Mouse (Mus musculus) splenic B cell, adult 2 months (primary cell): ENCODE measurements at regions not wholly inside any gene's neighbourhood (a gene's known extent, or its start where the extent isn't known, plus 50 kb on each side); places are given as distances from the start of the nearest gene placed in this dataset.
A peak's percentile ranks its signal among the peaks of the same experiment; 100 is the strongest.

Source experiments
- DNase-seq: peaks from one replicate; pipeline ENCODE4 v3.0.0-alpha.2; 2011; ENCODE audit warnings: low read depth, low spot score
- H3K27me3 ChIP-seq: 2 replicates; pipeline ENCODE4 v1.6.1; 2012; ENCODE audit warnings: mild to moderate bottlenecking, low read length, moderate library complexity, mixed read lengths; ENCODE audit not compliant: control insufficient read depth, poor library complexity, insufficient read depth, severe bottlenecking
- H3K36me3 ChIP-seq: 2 replicates; pipeline ENCODE4 v1.6.1; 2012; ENCODE audit warnings: mild to moderate bottlenecking, low read length, moderate library complexity, mixed read lengths; ENCODE audit not compliant: control insufficient read depth, poor library complexity, insufficient read depth, severe bottlenecking

DNA sequence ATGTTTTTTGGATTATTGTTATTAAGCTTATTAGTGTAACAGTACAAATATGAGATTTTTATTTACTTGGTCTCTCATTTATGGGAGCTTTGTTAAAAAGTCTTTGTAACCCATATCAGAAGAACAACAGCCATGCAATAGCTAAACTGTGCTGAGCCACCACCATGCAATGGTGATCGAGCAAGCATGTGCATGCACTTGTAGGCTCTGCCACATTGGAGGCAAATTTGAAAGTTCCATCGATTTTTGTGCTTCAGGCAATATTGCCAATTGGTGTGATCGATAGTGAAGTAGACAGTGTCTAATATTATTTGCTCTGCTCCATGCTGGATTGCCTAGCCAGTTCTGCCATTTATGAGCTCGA is 164.6 kb upstream of the Atp2b1 start:
- Histone ChIP-seq H3K27me3 (no peaks in the 10 kb centered on the region), H3K36me3 (no peaks in the 10 kb centered on the region)
- DNase-seq, result no peak

DNA sequence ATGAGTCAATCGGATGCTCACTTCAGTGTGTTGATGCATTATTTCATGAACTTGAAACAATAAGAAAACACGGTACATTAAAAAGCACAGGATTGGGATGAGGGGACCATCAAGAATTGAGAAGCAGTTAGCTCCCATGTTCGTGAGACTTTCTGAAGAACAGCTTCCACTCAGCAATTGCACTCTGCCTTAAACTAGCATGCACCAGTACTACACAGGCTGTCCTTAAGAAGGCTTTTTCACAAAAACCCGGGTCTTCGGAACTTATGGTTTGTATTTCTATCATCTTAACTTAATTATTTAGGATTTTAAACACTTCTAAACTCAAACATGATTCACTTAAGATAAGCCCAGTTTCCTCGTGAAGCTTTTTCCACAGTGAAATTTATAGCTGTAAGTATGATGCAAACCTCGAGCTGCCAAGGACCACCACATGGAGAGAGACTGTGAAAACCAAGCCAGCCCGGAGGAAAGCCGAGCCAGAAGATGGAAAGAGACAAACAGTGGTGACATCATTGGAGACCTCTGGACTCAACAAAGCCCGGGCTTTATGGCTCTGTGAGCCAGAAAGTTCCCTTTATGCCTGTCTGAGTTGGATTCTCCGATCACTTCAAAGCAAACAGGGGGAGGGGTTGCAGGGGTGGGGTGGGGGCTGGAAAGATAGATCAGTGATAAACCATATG is 162.7 kb upstream of the Atp2b1 start:
- H3K27me3 ChIP-seq, result no peaks in the 10 kb centered on the region
- no peaks in the 10 kb centered on the region for H3K36me3 ChIP-seq
- DNase-seq, result no peak

DNA sequence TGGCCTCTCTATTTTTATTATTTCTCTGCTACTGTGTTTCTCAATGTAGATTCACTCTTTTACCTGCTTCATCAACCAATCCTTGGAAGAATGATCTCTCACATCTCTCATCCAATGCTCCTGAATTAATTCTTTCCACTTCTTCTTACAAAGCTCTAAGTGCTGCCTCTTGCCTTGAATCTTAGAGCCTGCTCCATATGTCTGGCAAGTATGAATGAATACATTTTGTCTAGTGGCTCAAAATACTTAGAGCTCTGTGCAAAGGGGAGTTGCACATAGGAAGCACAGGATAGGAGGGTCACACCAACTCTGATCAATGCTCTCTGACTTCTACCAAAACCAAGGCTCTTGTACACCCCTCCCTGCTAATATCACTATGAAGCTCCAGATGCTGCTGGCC is 153.1 kb upstream of the Atp2b1 start:
- no peaks in the 10 kb centered on the region for H3K36me3 ChIP-seq
- no peaks in the 10 kb centered on the region for H3K27me3 ChIP-seq
- DNase-seq, result no peak

GRCm38 (mm10) chr10:98765786-98766419 is 148.3 kb upstream of the Atp2b1 start:
- Histone ChIP-seq H3K27me3 (no peaks in the 10 kb centered on the region), H3K36me3 (no peaks in the 10 kb centered on the region)
- DNase-seq, result no peak

DNA sequence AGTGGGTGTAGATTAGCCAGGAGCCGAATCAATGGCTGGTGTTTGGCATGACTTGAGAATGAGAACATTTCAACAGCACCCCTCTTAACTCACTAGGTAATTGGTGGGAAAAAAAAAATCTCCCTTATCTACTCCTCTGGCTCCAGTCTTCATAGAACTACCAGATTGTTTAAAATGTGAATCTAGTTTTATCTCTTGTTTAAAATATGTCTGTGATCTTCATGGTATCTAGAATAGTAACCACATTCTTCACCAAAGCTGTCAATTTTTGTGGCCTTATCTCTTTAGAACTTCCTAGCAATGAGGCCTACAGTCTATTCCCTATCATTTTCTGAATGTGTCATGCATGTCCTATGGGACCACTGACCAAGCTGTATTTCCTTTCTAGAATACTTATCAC is 134.4 kb upstream of the Atp2b1 start:
- no peak for DNase-seq
- Histone ChIP-seq H3K27me3 (no peaks in the 10 kb centered on the region), H3K36me3 (no peaks in the 10 kb centered on the region)

DNA sequence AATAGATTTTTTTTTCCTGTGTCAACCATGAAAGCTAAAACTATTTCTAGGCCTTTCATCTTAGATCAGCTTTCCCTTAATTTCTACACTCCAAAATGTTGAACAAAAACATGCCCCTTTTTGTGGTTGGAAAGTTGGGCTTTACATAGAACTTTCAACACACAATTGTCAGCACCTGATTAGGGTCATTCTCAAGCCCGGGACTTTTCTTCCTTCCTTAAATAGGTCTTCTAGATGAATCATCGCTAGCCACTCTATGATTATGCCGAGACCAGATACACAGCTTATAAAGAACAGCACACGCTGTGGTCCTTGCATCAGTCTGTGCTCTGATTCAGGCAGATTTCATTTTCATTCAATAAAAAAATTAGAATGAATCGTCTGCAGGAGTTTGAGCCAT is 133.3 kb upstream of the Atp2b1 start:
- Histone ChIP-seq H3K27me3 (no peaks in the 10 kb centered on the region), H3K36me3 (no peaks in the 10 kb centered on the region)
- DNase-seq, result peak; percentile 32

DNA sequence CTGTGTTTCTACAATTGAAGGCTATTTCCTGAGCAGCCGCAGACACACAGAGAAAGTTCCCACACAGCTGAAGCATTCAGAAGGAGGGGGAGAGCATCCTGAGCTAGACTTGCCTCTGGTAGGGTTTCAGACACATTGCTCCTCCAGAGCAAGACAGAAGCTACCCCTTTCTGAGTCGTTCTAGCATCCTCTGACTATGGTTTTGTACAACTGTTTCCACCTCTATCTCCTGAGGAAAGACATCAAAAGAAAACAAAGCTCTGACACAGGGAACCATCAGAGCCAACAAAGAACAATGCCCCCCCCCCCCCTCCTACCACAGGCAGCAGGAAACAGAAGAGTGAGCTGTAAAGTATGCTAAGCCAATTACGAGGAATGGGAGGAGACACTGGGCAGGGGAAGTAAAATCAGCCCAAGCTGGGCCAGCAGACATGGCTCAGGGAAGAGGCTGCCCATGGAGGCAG is 132.3 kb upstream of the Atp2b1 start:
- H3K36me3 ChIP-seq, result no peaks in the 10 kb centered on the region
- no peaks in the 10 kb centered on the region for H3K27me3 ChIP-seq
- peak; percentile 41 for DNase-seq

GRCm38 (mm10) chr10:98785411-98785810 is 128.8 kb upstream of the Atp2b1 start:
- Histone ChIP-seq H3K27me3 (no peaks in the 10 kb centered on the region), H3K36me3 (no peaks in the 10 kb centered on the region)
- peak; percentile 77 for DNase-seq

DNA sequence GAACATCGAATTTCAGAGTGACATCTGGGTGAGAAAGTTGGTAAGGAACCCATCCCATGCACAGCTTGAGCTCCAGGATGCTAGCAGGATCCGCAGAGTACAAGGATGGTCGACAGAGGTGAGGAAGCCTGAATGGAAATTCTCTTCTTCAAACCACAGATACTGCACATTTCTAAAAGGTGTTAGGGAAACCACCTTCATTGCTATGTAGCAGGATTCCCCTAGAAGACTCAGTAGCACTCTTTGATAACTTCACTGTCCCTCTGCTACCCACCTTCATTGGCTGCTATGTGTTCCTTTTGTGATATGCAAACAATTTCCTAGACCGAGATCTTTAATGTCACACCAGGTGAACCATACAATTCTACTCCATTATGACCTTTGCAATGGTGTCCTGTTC is 128.1 kb upstream of the Atp2b1 start:
- DNase-seq, result no peak
- no peaks in the 10 kb centered on the region for H3K36me3 ChIP-seq
- H3K27me3 ChIP-seq, result no peaks in the 10 kb centered on the region

GRCm38 (mm10) chr10:98789763-98790162 is 124.4 kb upstream of the Atp2b1 start:
- DNase-seq, result no peak
- H3K27me3 ChIP-seq, result no peaks in the 10 kb centered on the region
- no peaks in the 10 kb centered on the region for H3K36me3 ChIP-seq

- Histone ChIP-seq H3K36me3 (no peaks in the 10 kb centered on the region), H3K27me3 (no peaks in the 10 kb centered on the region)
- DNase-seq, result no peak
Observed at GRCm38 (mm10) chr10:98790456-98790855, 123.8 kb upstream of the Atp2b1 start.

DNA sequence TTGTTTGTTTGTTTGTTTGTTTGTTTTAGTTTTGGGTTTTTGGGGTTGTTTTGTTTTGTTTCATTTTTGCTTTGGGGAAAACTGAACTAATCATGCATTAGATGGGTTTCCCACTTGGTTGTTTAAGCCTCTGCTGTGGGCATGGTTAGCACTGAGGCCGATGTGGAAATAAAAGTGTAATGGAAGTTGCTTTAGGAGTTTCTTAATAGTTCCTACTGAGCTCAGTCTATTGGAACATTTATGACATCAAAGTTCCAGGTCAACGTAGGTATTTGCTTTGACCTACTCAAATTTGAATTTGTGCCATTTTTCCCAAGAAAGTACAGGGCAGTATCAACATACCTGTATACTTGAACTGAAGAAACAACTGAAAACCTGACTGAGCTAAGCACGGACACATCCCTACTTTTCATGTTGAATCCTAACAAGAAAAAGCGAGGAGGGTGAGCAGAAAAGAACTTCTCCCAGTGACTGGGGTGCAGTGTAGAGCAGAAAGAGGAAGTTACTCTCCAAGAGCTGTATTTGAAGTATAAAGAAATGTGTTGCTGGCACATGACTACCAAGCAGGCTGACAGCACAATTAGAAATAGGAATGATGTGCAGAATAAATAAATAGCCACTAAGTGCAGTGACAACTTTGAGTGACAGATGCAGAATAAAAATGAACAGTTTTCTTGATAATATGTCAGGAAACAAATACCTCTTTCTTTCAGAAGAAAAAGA is 122.0 kb upstream of the Atp2b1 start:
- peak; percentile 53 for DNase-seq
- Histone ChIP-seq H3K36me3 (no peaks in the 10 kb centered on the region), H3K27me3 (no peaks in the 10 kb centered on the region)

- no peak for DNase-seq
- H3K36me3 ChIP-seq, result no peaks in the 10 kb centered on the region
Observed at GRCm38 (mm10) chr10:98793926-98794536, 120.2 kb upstream of the Atp2b1 start.

DNA sequence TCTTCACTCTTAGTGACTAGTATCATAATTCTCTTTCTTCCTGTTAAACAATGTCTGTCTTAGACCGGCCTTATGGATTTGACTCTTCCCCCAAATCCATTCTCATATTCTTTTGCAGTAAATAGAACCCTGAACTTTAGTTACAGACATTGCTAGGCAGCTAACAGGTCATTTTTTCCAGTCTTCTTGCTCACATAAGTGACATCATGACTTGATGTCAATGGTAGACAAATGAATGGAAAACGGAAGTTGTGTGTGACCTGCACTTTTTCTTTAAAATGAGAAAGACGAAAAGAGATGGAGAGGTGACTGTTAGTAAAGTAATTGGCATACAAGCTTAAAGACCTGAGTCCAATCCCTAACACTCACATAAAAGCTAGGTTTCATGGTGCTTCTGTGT is 118.2 kb upstream of the Atp2b1 start:
- no peaks in the 10 kb centered on the region for H3K27me3 ChIP-seq
- no peaks in the 10 kb centered on the region for H3K36me3 ChIP-seq
- DNase-seq, result no peak

More at GRCm38 (mm10) chr10:98793926-98794536, 120.2 kb upstream of the Atp2b1 start:
- H3K27me3 ChIP-seq, result no peaks in the 10 kb centered on the region
